Mouse (Mus musculus) thymus, adult 2 months (tissue): ENCODE measurements around the gene B3galt5. TPM values are rescaled to one million over a fixed set of nuclear protein-coding genes. Genes with fewer than 3 reads are reported as not detected.

Source experiments
- DNase-seq: peaks from one replicate; pipeline ENCODE4 v3.0.0; 2021
- H3K27ac ChIP-seq: fragments of 200-500 bp; 2 replicates; pipeline ENCODE4 v1.5.1; 2012; ENCODE audit warnings: low read length, control low read depth; ENCODE audit not compliant: control insufficient read depth, insufficient read depth
- H3K27me3 ChIP-seq: fragments of 200-500 bp; 2 replicates; pipeline ENCODE4 v1.6.1; 2012; ENCODE audit warnings: mild to moderate bottlenecking, low read length, moderate library complexity, mixed read lengths; ENCODE audit not compliant: control insufficient read depth, insufficient read depth
- H3K36me3 ChIP-seq: fragments of 200-500 bp; 2 replicates; pipeline ENCODE4 v1.6.1; 2012; ENCODE audit warnings: mild to moderate bottlenecking, low read length, moderate library complexity; ENCODE audit not compliant: control insufficient read depth, insufficient read depth
- H3K4me1 ChIP-seq: fragments of 200-500 bp; replicated peaks from 2 replicates; pipeline ENCODE4 v1.6.1; 2012; ENCODE audit warnings: low read length; ENCODE audit not compliant: control insufficient read depth, insufficient read depth
- H3K4me3 ChIP-seq: fragments of 200-500 bp; 2 replicates; pipeline ENCODE4 v1.5.1; 2012; ENCODE audit warnings: mild to moderate bottlenecking, low read length, control low read depth, moderate library complexity; ENCODE audit not compliant: control insufficient read depth, insufficient read depth
- CTCF ChIP-seq: fragments of 200-500 bp; IDR thresholded peaks from 2 replicates; pipeline ENCODE4 v1.5.1; 2012; ENCODE audit warnings: mild to moderate bottlenecking, control low read depth, low read length, moderate library complexity, borderline replicate concordance; ENCODE audit not compliant: control insufficient read depth, poor library complexity, insufficient read depth; ENCODE audit errors: extremely low read depth
- POLR2A ChIP-seq: fragments of 200-500 bp; IDR thresholded peaks from 2 replicates; pipeline ENCODE4 v1.6.1; 2012; ENCODE audit warnings: mild to moderate bottlenecking, low read length, control low read depth, moderate library complexity; ENCODE audit not compliant: control insufficient read depth, poor library complexity, insufficient read depth; ENCODE audit errors: extremely low read depth
- WGBS: fragments of 180-500 bp; shearing (Covaris S2); methylation state at CpG from one replicate; pipeline ENCODE4 v1.1.7; 2018; 5-methylcytosine and 5-hydroxymethylcytosine counted together
- polyA plus RNA-seq: library from polyadenylated mRNA; depleted of rRNA; stranded (reverse); fragments of >200 nt; gene quantifications from 2 replicates; pipeline ENCODE4 v1.2.3, GENCODE M21; 2012

Gene B3galt5
- polyA plus RNA-seq, 1 experiment: 3.8 TPM

DNA sequence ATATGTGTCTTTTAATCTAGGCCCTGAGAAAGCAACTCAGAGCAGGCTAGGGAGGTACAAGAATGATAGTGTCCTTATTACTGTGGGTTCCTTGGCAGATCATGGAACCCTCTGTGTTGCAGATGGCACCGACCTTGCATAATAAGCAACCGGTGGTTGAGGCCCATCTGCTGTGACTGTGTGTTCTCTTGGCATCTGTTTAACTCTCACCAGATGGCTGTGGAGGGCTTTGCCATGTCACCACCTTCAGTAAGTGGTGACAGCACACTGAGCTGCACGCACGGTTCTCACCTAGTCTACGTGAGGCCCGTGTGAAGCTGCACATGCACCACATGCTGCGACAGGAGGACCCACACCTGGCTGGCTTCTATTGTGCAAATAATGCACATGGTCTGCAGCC lies 14.0 kb downstream of the B3galt5 start:
- DNase-seq: no peak
- WGBS: 93% methylated on average over 7 of the region's 7 CpGs
- Histone ChIP-seq H3K4me3 (no peak overlapping the region), H3K27me3 (no peaks in the 10 kb centered on the region), H3K36me3 (no peaks in the 10 kb centered on the region), H3K4me1 (no peaks in the 10 kb centered on the region), H3K27ac (no peak overlapping the region)
- TF ChIP-seq CTCF (no peak), POLR2A (no peak)

DNA sequence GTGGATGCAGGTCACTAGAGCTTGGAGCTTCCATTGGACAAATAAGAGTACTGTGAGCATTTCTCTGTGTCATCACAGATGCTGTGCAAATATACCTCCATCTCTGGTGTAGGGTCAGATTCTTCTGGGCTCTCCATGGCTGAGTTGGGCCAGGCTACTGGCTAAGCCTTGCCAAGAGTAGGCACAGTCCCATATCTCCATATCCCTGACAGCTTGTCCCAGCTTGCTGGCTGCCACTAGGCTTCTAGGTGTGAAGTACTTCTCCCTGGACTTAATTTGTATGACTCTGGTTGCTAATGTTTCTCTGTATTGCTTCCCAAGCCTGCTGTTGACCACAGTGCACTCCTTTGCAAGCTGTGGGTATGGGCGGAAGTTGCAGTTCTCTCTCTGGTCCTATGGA lies 16.5 kb downstream of the B3galt5 start:
- Histone ChIP-seq H3K4me1 (no peaks in the 10 kb centered on the region), H3K27ac (no peak overlapping the region), H3K27me3 (no peaks in the 10 kb centered on the region), H3K36me3 (no peaks in the 10 kb centered on the region), H3K4me3 (no peak overlapping the region)
- DNase-seq: no peak
- TF ChIP-seq CTCF: no peak
- no peak for TF ChIP-seq POLR2A
- WGBS: 97% methylated on average over 1 of the region's 1 CpGs

DNA sequence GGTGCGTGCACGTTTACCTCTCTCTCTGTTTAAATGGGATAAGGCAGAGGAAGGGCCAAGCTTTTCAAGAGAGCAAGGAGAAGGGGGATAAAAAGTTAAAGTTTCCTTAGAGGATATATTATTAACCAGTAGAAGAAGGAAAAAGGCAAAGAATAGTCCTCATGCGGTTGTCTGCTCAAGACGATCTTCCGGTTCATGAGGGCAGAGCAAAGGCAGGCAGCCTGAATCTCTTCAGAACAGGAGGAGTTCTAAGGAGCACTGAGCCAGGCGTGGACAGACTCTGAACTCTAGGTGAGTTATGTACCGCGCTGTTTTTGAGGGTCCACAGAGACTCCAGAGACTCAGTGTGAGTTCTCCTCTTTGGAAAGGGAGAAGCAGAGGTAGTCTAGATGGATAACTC lies 22.8 kb downstream of the B3galt5 start:
- no peak for TF ChIP-seq POLR2A
- TF ChIP-seq CTCF: no peak
- DNase-seq: no peak
- no peak overlapping the region for H3K4me3 ChIP-seq
- no peaks in the 10 kb centered on the region for H3K36me3 ChIP-seq
- H3K27me3 ChIP-seq: no peaks in the 10 kb centered on the region
- H3K4me1 ChIP-seq: no peaks in the 10 kb centered on the region
- 98% methylated on average over 8 of the region's 8 CpGs for WGBS
- no peak overlapping the region for H3K27ac ChIP-seq

DNA sequence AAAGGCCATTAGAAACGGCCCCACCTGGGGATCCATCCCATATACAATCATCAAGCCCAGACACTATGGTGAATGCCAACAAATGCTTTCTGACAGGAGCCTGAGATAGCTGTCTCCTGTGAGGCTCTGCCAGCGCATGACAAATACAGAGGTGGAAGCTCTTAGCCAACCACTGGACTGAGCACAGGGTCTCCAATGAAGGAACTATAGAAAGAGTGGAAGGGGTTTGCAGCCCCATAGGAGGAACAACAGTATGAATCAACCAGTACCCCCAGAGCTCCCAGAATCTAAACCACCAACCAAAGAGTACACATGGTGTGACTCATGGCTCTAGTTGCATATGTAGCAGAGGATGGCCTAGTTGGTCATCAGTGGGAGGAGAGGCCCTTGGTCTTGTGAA lies 36.1 kb downstream of the B3galt5 start:
- DNase-seq: no peak
- Histone ChIP-seq H3K27ac (no peak overlapping the region), H3K27me3 (no peaks in the 10 kb centered on the region), H3K36me3 (no peaks in the 10 kb centered on the region), H3K4me1 (peaks cover 15% of the 10 kb centered on the region), H3K4me3 (no peak overlapping the region)
- 93% methylated on average over 2 of the region's 2 CpGs for WGBS
- TF ChIP-seq POLR2A: no peak
- no peak for TF ChIP-seq CTCF

DNA sequence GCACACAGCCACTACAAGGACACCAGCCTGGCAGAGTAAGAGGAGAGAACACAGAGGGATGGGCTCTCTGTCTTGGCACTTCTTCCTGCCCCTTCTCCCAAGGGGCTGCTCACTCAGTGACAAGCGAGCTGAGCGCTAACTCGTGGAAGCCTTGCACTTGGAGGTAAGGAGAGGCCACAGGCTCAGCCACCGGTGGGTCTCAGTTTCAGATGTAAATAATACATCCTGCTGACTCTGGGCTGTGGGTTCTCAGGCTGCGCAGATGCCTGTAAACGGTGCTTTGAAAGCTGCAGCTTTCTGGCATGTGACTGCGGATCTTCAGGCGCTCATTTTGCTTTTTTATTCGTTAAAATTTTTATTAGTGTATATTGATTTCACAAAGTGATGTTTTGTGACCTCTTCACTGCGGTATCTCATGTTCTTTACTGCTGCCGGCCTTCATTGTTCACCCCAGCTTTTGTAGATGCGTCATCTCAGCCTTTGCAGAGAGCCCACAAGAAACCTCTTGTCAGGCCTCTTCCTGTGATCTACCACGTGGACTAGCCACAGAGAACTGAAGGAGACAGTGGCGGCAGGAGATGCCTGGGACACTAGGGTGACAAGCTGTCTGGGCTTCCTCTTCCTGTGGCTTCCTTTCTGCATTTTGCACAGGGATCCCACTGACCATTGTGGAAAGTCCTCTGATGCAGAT lies 37.5 kb downstream of the B3galt5 start:
- peak; percentile 50 for DNase-seq
- WGBS: under 1% methylated on average over 14 of the region's 14 CpGs
- TF ChIP-seq CTCF (no peak), POLR2A (no peak)
- Histone ChIP-seq H3K4me3 (no peak overlapping the region), H3K36me3 (no peaks in the 10 kb centered on the region), H3K27ac (peak overlapping the region; percentile 59), H3K27me3 (no peaks in the 10 kb centered on the region), H3K4me1 (peaks cover 15% of the 10 kb centered on the region)

DNA sequence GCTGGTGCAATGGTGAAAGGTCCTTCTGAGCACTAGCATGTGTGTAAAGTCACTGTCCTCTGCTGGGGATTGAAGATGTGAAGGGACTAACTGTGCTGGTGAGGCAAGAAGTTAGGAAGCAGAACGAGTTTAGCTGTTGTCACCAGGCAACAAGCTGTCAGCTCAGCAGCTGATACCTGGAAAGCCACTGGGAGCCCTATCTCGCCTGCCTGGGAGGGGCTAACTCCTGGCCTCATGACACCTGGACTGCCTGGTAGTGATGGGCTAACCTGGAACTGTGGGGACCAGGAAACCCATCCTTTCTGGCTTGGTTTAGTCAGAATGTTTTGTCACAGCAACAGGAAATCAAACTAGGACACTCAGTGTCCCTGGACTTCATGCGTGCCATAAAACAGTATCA lies 41.0 kb downstream of the B3galt5 start:
- TF ChIP-seq POLR2A (no peak), CTCF (no peak)
- peaks cover 20% of the 10 kb centered on the region for H3K4me1 ChIP-seq
- no peak for DNase-seq
- no peaks in the 10 kb centered on the region for H3K36me3 ChIP-seq
- no peak overlapping the region for H3K27ac ChIP-seq
- no peak overlapping the region for H3K4me3 ChIP-seq
- H3K27me3 ChIP-seq: no peaks in the 10 kb centered on the region; the same call in 1 of the 2 replicates
- WGBS: 79% methylated on average over 3 of the region's 3 CpGs
